Mouse (Mus musculus) megakaryocyte, embryonic 14.5 days (primary cell): ENCODE measurements at regions not wholly inside any gene's neighbourhood (a gene's known extent, or its start where the extent isn't known, plus 50 kb on each side); places are given as distances from the start of the nearest gene placed in this dataset.

ENCODE experiments used
- H3K27me3 ChIP-seq: replicated peaks from 2 replicates; pipeline ENCODE3; 2012; ENCODE audit warnings: inconsistent platforms
- H3K36me3 ChIP-seq: replicated peaks from 2 replicates; pipeline ENCODE3; 2012; ENCODE audit warnings: low read length, inconsistent platforms, mixed read lengths
- H3K4me1 ChIP-seq: 2 replicates; pipeline ENCODE4 v1.6.1; 2012; ENCODE audit warnings: inconsistent platforms
- H3K4me3 ChIP-seq: replicated peaks from 2 replicates; pipeline ENCODE3; 2012; ENCODE audit warnings: moderate library complexity, mild to moderate bottlenecking, inconsistent platforms
- H3K9me3 ChIP-seq: 2 replicates; pipeline ENCODE4 v1.6.1; 2012; ENCODE audit warnings: inconsistent platforms
- FLI1 ChIP-seq: IDR thresholded peaks from 2 replicates; pipeline ENCODE4 v1.6.1; 2012; ENCODE audit warnings: low read length, inconsistent platforms, mixed read lengths
- GATA1 ChIP-seq: IDR thresholded peaks from 3 replicates; pipeline ENCODE4 v1.6.1; 2012; ENCODE audit warnings: mixed read lengths, low read length, inconsistent platforms, borderline replicate concordance

DNA sequence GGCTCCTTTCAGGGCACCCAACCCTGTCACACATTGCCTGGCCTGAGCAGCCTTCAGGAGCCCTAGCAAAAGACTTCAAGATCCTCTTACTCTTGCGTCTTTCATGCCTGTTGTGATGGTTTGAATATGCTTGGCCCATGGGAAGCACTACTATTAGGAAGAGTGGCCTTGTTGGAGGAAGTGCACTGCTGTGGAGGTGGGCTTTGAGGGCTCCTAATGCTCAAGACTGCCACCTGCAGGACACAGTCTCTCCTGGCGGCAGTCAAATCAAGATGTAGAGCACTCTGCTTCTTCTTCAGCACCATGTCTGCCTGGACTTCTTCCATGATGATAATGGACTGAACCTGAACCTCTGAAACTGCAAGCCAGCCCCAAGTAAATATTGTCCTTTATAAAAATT lies 73.0 kb downstream of the Tsen15 start:
- Histone ChIP-seq H3K4me1 (peaks cover 10% of the 10 kb centered on the region), H3K9me3 (peaks cover 11% of the 10 kb centered on the region), H3K4me3 (no peak overlapping the region), H3K27me3 (no peaks in the 10 kb centered on the region), H3K36me3 (no peaks in the 10 kb centered on the region)
- TF ChIP-seq GATA1 (no peak), FLI1 (no peak)

DNA sequence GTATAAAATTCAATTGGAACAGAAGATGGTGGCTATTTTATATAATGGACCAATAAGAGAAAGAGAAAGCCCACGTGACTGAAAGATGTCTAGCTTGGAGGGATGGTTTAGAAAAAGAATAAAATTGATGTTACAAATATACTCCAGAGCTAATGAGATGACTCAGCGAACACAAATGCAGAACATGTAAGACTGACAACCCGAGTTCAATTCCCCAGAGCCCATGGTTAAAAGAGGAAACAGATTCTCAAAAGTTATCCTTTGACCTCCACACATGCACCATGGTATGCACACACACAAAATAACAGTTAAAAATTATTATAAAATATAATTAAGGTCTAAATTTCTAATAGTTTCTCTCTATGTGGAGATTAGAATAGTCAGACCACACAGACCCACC lies 81.0 kb downstream of the Tsen15 start:
- H3K36me3 ChIP-seq: no peaks in the 10 kb centered on the region
- no peaks in the 10 kb centered on the region for H3K9me3 ChIP-seq
- peaks cover 40% of the 10 kb centered on the region for H3K4me1 ChIP-seq
- TF ChIP-seq FLI1 (no peak), GATA1 (no peak)
- no peaks in the 10 kb centered on the region for H3K27me3 ChIP-seq
- H3K4me3 ChIP-seq: no peak overlapping the region

DNA sequence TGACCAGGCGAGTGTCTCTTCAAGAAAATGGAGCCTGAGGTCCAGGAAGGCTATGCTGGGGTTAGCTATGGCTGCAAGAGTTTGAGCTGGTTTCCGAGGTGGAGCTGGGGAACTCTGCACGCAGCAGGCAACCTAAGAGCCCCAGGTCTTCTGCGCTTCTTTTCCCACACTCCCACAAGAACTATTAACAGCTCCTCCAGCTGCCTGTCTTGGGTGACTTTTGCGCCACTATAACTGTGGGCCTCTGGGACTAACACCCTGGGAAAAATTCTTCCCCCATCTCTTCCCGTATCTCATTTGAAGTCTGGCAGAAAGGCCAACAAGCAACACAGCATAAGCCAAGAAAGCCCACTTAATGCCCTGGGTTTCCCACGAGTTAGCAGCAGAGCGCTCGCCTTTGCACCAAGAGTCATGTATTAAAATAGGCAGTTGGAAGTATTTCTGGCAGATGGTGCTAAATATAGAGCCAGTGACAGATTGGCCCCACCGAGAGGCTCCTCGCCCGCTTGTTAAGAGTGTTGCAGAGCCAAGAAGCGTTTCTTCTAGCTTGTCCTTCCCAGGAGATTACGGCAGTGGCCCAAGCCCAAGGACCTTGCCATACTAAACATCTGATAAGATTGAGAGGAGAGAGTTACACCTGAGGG lies 81.9 kb downstream of the Tsen15 start:
- TF ChIP-seq FLI1 (no peak), GATA1 (no peak)
- Histone ChIP-seq H3K36me3 (peaks cover under 1% of the 10 kb centered on the region), H3K9me3 (0 out of 2 replicates have a peak, but pooled peaks cover under 1% of the 10 kb centered on the region), H3K27me3 (no peaks in the 10 kb centered on the region), H3K4me1 (peaks cover 43% of the 10 kb centered on the region), H3K4me3 (no peak overlapping the region)

DNA sequence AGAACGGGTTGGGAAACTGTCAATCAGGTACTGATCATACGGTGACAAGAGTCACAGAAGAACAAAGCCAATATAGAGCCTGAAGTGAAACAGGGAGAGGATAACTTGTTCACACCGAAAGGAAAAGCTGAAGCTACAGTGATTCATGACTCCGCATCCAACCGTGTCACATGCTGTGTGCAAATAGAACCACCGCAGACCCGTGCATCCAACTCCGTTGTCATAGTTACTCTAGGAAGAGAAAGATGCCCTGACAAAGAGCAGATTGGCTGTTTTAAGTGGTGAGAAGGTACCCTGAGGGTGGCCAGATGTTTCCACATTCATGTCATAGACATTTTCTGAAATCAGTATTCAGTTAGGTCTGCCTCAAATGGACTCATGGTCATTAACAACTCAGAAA lies 85.1 kb downstream of the Tsen15 start:
- Histone ChIP-seq H3K4me1 (peaks cover 52% of the 10 kb centered on the region), H3K4me3 (no peak overlapping the region), H3K36me3 (peaks cover 12% of the 10 kb centered on the region), H3K9me3 (peaks cover 12% of the 10 kb centered on the region), H3K27me3 (no peaks in the 10 kb centered on the region)
- TF ChIP-seq FLI1 (no peak), GATA1 (no peak)

DNA sequence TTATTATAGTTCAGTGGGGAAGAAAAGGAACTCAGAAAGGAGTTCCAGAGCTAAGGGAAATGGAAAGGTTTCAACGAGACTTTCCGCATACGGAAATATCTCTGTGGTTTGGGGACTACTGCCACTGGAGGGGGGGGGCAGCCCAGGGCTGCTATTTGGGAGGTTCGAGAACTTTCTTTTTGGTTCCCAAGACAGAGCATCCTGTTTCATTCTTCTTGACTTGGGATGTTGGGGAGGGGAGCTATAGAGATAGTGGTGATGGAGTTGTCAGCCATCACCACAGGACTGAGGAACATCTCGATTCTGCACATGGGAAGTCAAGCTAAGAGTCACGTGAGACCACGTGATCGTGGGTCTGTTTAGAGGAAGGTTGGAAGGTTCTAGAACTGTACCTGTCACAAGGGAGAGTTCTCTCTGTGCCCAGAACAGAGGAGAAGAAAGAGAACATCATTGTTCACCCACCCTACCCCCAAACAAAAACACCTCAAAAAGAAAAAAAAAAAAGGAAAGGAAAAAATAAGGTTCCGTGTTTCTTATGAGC lies 94.2 kb downstream of the Tsen15 start:
- Histone ChIP-seq H3K27me3 (no peaks in the 10 kb centered on the region), H3K4me1 (peaks cover 69% of the 10 kb centered on the region), H3K9me3 (no peaks in the 10 kb centered on the region), H3K36me3 (no peaks in the 10 kb centered on the region), H3K4me3 (no peak overlapping the region)
- no peak for TF ChIP-seq GATA1
- no peak for TF ChIP-seq FLI1

DNA sequence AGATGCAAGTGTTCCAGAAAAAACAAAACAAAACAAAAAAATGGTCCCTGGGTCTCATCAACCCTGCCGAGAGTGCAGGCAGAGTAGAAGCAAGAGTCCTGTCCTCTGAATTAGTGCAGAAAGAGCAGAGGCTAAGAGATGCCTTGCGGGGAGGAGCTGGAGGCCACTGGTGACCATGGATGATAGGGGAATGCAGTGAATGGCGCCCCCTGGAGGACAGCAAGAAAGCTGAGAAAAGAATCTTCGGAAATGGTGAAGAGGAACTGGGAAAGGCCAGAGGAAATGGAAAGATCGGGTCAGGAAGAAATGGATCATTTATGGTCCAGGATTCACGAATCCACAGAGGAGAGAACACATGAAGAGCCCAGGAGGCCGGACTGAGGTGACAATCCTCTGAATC lies 95.7 kb downstream of the Tsen15 start:
- H3K4me1 ChIP-seq: peaks cover 80% of the 10 kb centered on the region
- H3K9me3 ChIP-seq: no peaks in the 10 kb centered on the region
- H3K4me3 ChIP-seq: no peak overlapping the region
- no peaks in the 10 kb centered on the region for H3K27me3 ChIP-seq
- TF ChIP-seq GATA1: no peak
- no peak for TF ChIP-seq FLI1
- no peaks in the 10 kb centered on the region for H3K36me3 ChIP-seq

DNA sequence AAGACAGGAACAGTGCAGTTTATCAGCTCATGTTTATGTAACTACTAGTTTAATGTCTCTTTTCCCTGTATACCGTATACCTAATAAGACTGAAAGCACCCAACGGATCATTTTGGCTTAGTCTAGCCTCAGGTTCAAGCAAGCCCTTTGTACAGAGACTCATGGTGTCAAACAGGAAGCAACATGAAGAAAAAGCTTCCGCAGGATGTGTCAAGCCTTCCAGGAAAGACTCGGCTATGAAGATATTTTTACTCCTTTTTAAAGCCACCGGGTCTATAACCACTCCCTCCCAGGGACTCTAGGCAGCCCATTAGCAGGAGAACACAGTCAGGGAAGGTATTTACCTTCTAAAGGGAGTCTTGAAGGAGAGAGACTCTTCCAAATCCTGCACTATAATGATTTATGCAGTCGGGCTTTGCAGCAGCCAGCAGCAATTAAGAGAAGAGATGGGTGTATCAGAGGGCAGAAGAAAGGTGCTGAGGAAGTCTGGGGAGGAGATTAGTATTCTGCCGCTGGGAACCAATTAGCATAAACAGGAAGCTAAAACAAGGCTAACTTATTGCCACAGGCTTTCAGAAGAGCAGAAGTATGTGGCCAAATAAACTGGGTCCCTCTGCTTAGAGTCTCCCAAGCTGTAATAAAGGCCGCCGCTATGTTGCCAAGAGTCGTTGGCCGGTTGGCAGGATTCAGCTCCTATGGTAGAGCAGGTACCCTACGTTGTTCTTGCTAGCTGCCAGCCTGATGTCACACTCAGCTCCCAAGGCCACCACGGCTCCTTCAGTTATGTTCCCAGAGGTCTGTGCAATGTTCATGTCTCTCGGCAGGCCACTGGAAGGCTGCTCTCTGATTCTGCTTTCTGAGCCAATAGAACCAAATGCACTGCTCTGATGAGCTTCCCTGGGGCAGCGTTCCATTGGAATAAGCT lies 98.7 kb downstream of the Tsen15 start:
- no peak for TF ChIP-seq FLI1
- TF ChIP-seq GATA1: peak; percentile 9; the same call in 1 of the 3 replicates
- Histone ChIP-seq H3K27me3 (no peaks in the 10 kb centered on the region), H3K9me3 (no peaks in the 10 kb centered on the region), H3K36me3 (peaks cover 4% of the 10 kb centered on the region), H3K4me1 (peaks cover 86% of the 10 kb centered on the region), H3K4me3 (peak overlapping the region; percentile 87)

DNA sequence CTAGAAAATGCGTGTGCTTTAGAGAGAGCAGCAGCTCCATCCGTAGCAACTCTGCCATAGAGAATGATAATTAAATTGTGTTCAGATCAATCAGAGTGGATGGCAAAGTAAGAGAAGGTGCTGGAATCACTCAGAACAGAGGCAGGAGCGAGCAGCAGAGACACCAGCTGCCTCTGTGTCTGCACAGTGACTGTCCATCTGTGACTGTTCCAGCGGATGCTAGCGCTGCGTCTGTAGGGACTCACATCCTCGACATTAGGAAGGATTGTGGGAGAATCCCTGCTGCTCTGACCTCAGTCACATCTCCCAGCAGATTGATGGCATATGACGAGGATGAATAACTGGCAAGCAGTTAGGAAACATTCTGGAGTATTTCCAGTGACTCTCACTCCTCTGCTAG lies 99.8 kb downstream of the Tsen15 start:
- H3K9me3 ChIP-seq: no peaks in the 10 kb centered on the region
- TF ChIP-seq GATA1 (no peak), FLI1 (no peak)
- H3K4me3 ChIP-seq: peak overlapping the region; percentile 87
- H3K36me3 ChIP-seq: peaks cover 15% of the 10 kb centered on the region
- H3K27me3 ChIP-seq: no peaks in the 10 kb centered on the region
- peaks cover 83% of the 10 kb centered on the region for H3K4me1 ChIP-seq

DNA sequence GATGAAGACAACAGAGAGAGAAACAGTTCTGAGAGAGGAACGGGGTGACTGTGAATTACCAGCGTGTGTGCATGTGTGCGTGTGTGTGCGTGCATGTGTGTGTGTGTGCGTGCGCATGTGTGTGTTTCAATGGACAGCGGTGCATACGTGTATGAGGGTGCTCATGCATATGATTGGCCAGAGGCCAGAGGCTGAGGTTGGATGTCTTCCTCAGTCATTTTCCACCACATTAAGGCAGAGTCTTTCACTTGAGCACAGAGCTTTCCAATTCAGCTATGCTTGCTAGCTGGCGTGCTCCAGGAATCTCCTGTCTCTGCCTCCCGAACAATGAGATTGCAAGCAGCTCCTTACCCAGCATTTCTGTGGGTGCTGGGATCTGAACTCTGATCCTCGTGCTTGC lies 104.4 kb downstream of the Tsen15 start:
- TF ChIP-seq FLI1: no peak
- TF ChIP-seq GATA1: no peak
- no peak overlapping the region for H3K4me3 ChIP-seq
- H3K27me3 ChIP-seq: no peaks in the 10 kb centered on the region
- H3K4me1 ChIP-seq: peaks cover 38% of the 10 kb centered on the region
- peaks cover 38% of the 10 kb centered on the region for H3K36me3 ChIP-seq
- peaks cover 4% of the 10 kb centered on the region; the same call in 1 of the 2 replicates for H3K9me3 ChIP-seq

DNA sequence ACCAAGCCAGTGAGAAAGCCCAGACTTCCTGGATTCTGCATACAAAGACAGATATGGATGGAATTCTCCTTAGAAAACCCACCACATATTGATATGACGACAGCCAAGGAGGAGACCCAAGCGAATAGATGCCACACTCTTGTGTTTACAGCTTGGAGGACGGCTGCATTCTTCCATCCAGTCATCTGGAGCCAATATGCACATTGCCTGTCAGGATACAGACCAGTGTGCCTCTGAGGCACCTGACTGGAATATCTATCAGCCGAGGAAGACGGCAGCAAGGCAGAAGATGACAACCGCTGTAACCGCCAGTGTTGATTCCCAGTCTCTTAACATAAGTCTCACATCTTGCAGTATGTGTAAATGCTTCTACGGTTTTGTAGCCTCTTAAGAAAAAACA lies 105.3 kb downstream of the Tsen15 start:
- Histone ChIP-seq H3K9me3 (peaks cover 4% of the 10 kb centered on the region; the same call in 1 of the 2 replicates), H3K36me3 (peaks cover 38% of the 10 kb centered on the region), H3K4me3 (no peak overlapping the region), H3K27me3 (no peaks in the 10 kb centered on the region), H3K4me1 (peaks cover 29% of the 10 kb centered on the region)
- TF ChIP-seq GATA1: no peak
- TF ChIP-seq FLI1: no peak
